Mouse (Mus musculus) G1E (cell line): ENCODE results near the gene Fgfr2. TPM values are rescaled to one million over a fixed set of nuclear protein-coding genes. Genes with fewer than 3 reads are reported as not detected.
"Not testable (repeated sequence)": the region's sequence is repeated elsewhere in the genome, so short reads cannot be mapped to it uniquely, and the experiment has no call there.

Experiments used
- ATAC-seq: 2 replicates; pipeline ENCODE4 v1.8.0; 2016; ENCODE audit warnings: mild to moderate bottlenecking; ENCODE audit not compliant: insufficient number of reproducible peaks, poor library complexity, low FRiP score, severe bottlenecking; ENCODE audit errors: extremely low read depth
- DNase-seq: peaks from one replicate; pipeline ENCODE4 v3.0.0; 2012; ENCODE audit warnings: low spot score
- H3K27me3 ChIP-seq: 2 replicates; pipeline ENCODE4 v1.6.1; 2012; ENCODE audit warnings: mild to moderate bottlenecking, low read length, inconsistent platforms; ENCODE audit not compliant: insufficient read depth
- H3K36me3 ChIP-seq: replicated peaks from 2 replicates; pipeline ENCODE3; 2012; ENCODE audit warnings: mild to moderate bottlenecking, inconsistent platforms
- H3K4me1 ChIP-seq: 2 replicates; pipeline ENCODE4 v1.6.1; 2012; ENCODE audit warnings: low read depth, low read length, inconsistent platforms, mixed read lengths; ENCODE audit not compliant: insufficient read depth
- H3K4me3 ChIP-seq: 2 replicates; pipeline ENCODE4 v1.5.1; 2012; ENCODE audit warnings: low read depth, mild to moderate bottlenecking, inconsistent platforms, low read length, moderate library complexity, mixed read lengths
- H3K9me3 ChIP-seq: replicated peaks from 2 replicates; pipeline ENCODE4 v1.6.1; 2012; ENCODE audit warnings: inconsistent platforms
- CTCF ChIP-seq: IDR thresholded peaks from 2 replicates; pipeline ENCODE4 v1.5.1; 2012; ENCODE audit warnings: low read depth, low read length, inconsistent platforms, mixed read lengths
- GATA1 ChIP-seq: IDR thresholded peaks from 2 replicates; pipeline ENCODE4 v1.6.1; 2012; ENCODE audit warnings: borderline replicate concordance, low read length, inconsistent platforms, mixed read lengths
- GATA2 ChIP-seq: IDR thresholded peaks from 2 replicates; pipeline ENCODE4 v1.6.1; 2012; ENCODE audit warnings: low read depth, low read length, inconsistent platforms, borderline replicate concordance
- POLR2AphosphoS5 ChIP-seq: IDR thresholded peaks from 2 replicates; pipeline ENCODE4 v1.6.1; 2012; ENCODE audit warnings: low read depth, low read length, inconsistent platforms; ENCODE audit not compliant: insufficient replicate concordance
- TAL1 ChIP-seq: conservative IDR thresholded peaks from 2 replicates; pipeline ENCODE4 v1.6.1; 2012; ENCODE audit warnings: low read depth, low read length, inconsistent platforms, mixed read lengths
- polyA plus RNA-seq: library from polyadenylated mRNA; stranded (reverse); fragments of >175 nt; gene quantifications from 2 replicates; pipeline ENCODE4 v1.2.3, GENCODE M21; 2012
- total RNA-seq, 2 experiments: library from RNA; stranded (forward) in 1 of 2; stranded (reverse) in 1 of 2; fragments of 200-1000 nt in 1 of 2; fragments of >200 nt in 1 of 2; fragmentation: Nextera tagmentation in 1 of 2; gene quantifications; 2 replicates each; pipeline ENCODE4 v1.2.3; 2014 to 2017

Fgfr2 gene
- total and polyA plus RNA-seq, 3 experiments: 0.22 TPM; not detected in 2

GRCm38 (mm10) chr7:131130021-131130420 lies 1993.1 kb downstream of the Fgfr2 start:
- Histone ChIP-seq H3K9me3 (peaks cover 38% of the 10 kb centered on the region), H3K4me3 (no peak overlapping the region), H3K36me3 (no peaks in the 10 kb centered on the region), H3K4me1 (no peaks in the 10 kb centered on the region), H3K27me3 (no peaks in the 10 kb centered on the region)
- TF ChIP-seq POLR2AphosphoS5 (no peak), TAL1 (no peak), CTCF (no peak), GATA1 (no peak), GATA2 (no peak)
- DNase-seq: no peak
- ATAC-seq: no peak

GRCm38 (mm10) chr7:131122210-131122807 lies 2000.8 kb downstream of the Fgfr2 start:
- Histone ChIP-seq H3K9me3 (peaks cover 58% of the 10 kb centered on the region), H3K4me1 (no peaks in the 10 kb centered on the region), H3K36me3 (no peaks in the 10 kb centered on the region), H3K27me3 (no peaks in the 10 kb centered on the region), H3K4me3 (no peak overlapping the region)
- DNase-seq (no peak), ATAC-seq (no peak)
- TF ChIP-seq CTCF (no peak), GATA1 (no peak), GATA2 (no peak), TAL1 (no peak), POLR2AphosphoS5 (no peak)

GRCm38 (mm10) chr7:131114434-131114833 lies 2008.7 kb downstream of the Fgfr2 start:
- DNase-seq (no peak), ATAC-seq (no peak)
- H3K4me1 ChIP-seq: no peaks in the 10 kb centered on the region
- no peaks in the 10 kb centered on the region for H3K27me3 ChIP-seq
- peaks cover 69% of the 10 kb centered on the region for H3K9me3 ChIP-seq
- no peaks in the 10 kb centered on the region for H3K36me3 ChIP-seq
- TF ChIP-seq CTCF (no peak), TAL1 (no peak), GATA2 (no peak), POLR2AphosphoS5 (no peak), GATA1 (no peak)
- no peak overlapping the region for H3K4me3 ChIP-seq

GRCm38 (mm10) chr7:131113676-131114075 lies 2009.5 kb downstream of the Fgfr2 start:
- no peak for DNase-seq
- Histone ChIP-seq H3K4me3 (no peak overlapping the region), H3K36me3 (no peaks in the 10 kb centered on the region), H3K27me3 (no peaks in the 10 kb centered on the region), H3K4me1 (no peaks in the 10 kb centered on the region), H3K9me3 (peaks cover 63% of the 10 kb centered on the region)
- ATAC-seq: no peak
- TF ChIP-seq GATA1: no peak
- TF ChIP-seq GATA2: no peak
- no peak for TF ChIP-seq POLR2AphosphoS5
- no peak for TF ChIP-seq CTCF
- no peak for TF ChIP-seq TAL1

GRCm38 (mm10) chr7:131112486-131112885 lies 2010.7 kb downstream of the Fgfr2 start:
- no peak for TF ChIP-seq CTCF
- Histone ChIP-seq H3K36me3 (no peaks in the 10 kb centered on the region), H3K4me1 (no peaks in the 10 kb centered on the region), H3K4me3 (no peak overlapping the region), H3K27me3 (no peaks in the 10 kb centered on the region), H3K9me3 (peaks cover 59% of the 10 kb centered on the region)
- no peak for DNase-seq
- no peak for ATAC-seq

- not testable (repeated sequence) for H3K27me3 ChIP-seq, ATAC-seq, H3K4me3 ChIP-seq, DNase-seq, H3K4me1 ChIP-seq, H3K36me3 ChIP-seq
- H3K9me3 ChIP-seq: peaks cover 48% of the 10 kb centered on the region
These were observed 2040.7 kb downstream of the Fgfr2 start for GRCm38 (mm10) chr7:131082403-131082802.

GRCm38 (mm10) chr7:131075956-131076355 lies 2047.2 kb downstream of the Fgfr2 start:
- Histone ChIP-seq H3K9me3 (peaks cover 34% of the 10 kb centered on the region), H3K27me3 (no peaks in the 10 kb centered on the region), H3K36me3 (no peaks in the 10 kb centered on the region), H3K4me3 (no peak overlapping the region), H3K4me1 (no peaks in the 10 kb centered on the region)
- ATAC-seq (no peak), DNase-seq (no peak)
- no peak for TF ChIP-seq GATA2
- TF ChIP-seq GATA1: no peak
- no peak for TF ChIP-seq CTCF
- TF ChIP-seq POLR2AphosphoS5: no peak
- TF ChIP-seq TAL1: no peak

GRCm38 (mm10) chr7:131074098-131074497 lies 2049.1 kb downstream of the Fgfr2 start:
- H3K36me3 ChIP-seq, H3K4me3 ChIP-seq, ATAC-seq, H3K4me1 ChIP-seq, DNase-seq, H3K27me3 ChIP-seq: not testable (repeated sequence)
- peaks cover 36% of the 10 kb centered on the region for H3K9me3 ChIP-seq

- not testable (repeated sequence) for H3K27me3 ChIP-seq, ATAC-seq, DNase-seq
These were observed 2049.7 kb downstream of the Fgfr2 start for GRCm38 (mm10) chr7:131073476-131073875.

GRCm38 (mm10) chr7:131068191-131068590 lies 2055.0 kb downstream of the Fgfr2 start:
- not testable (repeated sequence) for H3K27me3 ChIP-seq, H3K36me3 ChIP-seq, DNase-seq, H3K4me3 ChIP-seq, H3K4me1 ChIP-seq, ATAC-seq
- H3K9me3 ChIP-seq: peaks cover 25% of the 10 kb centered on the region

More at GRCm38 (mm10) chr7:131073476-131073875, 2049.7 kb downstream of the Fgfr2 start:
- not testable (repeated sequence) for H3K36me3 ChIP-seq, H3K4me1 ChIP-seq, H3K4me3 ChIP-seq
- peaks cover 34% of the 10 kb centered on the region for H3K9me3 ChIP-seq
